Mouse (Mus musculus) activated CD4-positive, CD25-positive, alpha-beta regulatory T cell, adult 4 months (primary cell): ENCODE measurements at regions not wholly inside any gene's neighbourhood (a gene's known extent, or its start where the extent isn't known, plus 50 kb on each side); places are given as distances from the start of the nearest gene placed in this dataset.

Source experiments
- ATAC-seq: one replicate; pipeline ENCODE4 v1.8.0; 2017

- ATAC-seq: no peak
Measured at GRCm38 (mm10) chr5:133505661-133506060, 593.9 kb upstream of the Castor2 start.

GRCm38 (mm10) chr5:133487806-133488290 is 611.7 kb upstream of the Castor2 start:
- ATAC-seq: no peak

GRCm38 (mm10) chr5:133482291-133483086 is 617.0 kb upstream of the Castor2 start:
- no peak for ATAC-seq

- ATAC-seq: no peak
Measured at GRCm38 (mm10) chr5:133479205-133479604, 620.3 kb upstream of the Castor2 start.

- ATAC-seq: no peak
Measured at GRCm38 (mm10) chr5:133453349-133454049, 646.0 kb upstream of the Castor2 start.

GRCm38 (mm10) chr5:133449926-133450325 is 649.6 kb upstream of the Castor2 start:
- no peak for ATAC-seq

GRCm38 (mm10) chr5:133400826-133401225 is 698.7 kb upstream of the Castor2 start:
- no peak for ATAC-seq

GRCm38 (mm10) chr5:133389896-133390295 is 709.6 kb upstream of the Castor2 start:
- no peak for ATAC-seq

- ATAC-seq: no peak
Measured at GRCm38 (mm10) chr5:133389023-133389840, 710.3 kb upstream of the Castor2 start.

- no peak for ATAC-seq
Measured at GRCm38 (mm10) chr5:133385374-133386349, 713.8 kb upstream of the Castor2 start.

- ATAC-seq: no peak
Measured at GRCm38 (mm10) chr5:133365771-133366170, 733.7 kb upstream of the Castor2 start.

- ATAC-seq: no peak
Measured at GRCm38 (mm10) chr5:133347516-133347915, 752.0 kb upstream of the Castor2 start.

GRCm38 (mm10) chr5:133341973-133342372 is 757.5 kb upstream of the Castor2 start:
- ATAC-seq: no peak

- ATAC-seq: no peak
Measured at GRCm38 (mm10) chr5:133320626-133321025, 777.5 kb upstream of the Auts2 start.

- no peak for ATAC-seq
Measured at GRCm38 (mm10) chr5:133320206-133320605, 777.1 kb upstream of the Auts2 start.

GRCm38 (mm10) chr5:133314031-133314430 is 770.9 kb upstream of the Auts2 start:
- ATAC-seq: no peak

- ATAC-seq: no peak
Measured at GRCm38 (mm10) chr5:133310979-133311890, 768.1 kb upstream of the Auts2 start.

- no peak for ATAC-seq
Measured at GRCm38 (mm10) chr5:133267887-133268286, 724.7 kb upstream of the Auts2 start.

- ATAC-seq: no peak
Measured at GRCm38 (mm10) chr5:133267356-133267755, 724.2 kb upstream of the Auts2 start.

- no peak for ATAC-seq
Measured at GRCm38 (mm10) chr5:133264976-133265375, 721.8 kb upstream of the Auts2 start.

- ATAC-seq: no peak
Measured at GRCm38 (mm10) chr5:133218801-133219200, 675.7 kb upstream of the Auts2 start.
